Mouse (Mus musculus): Measurements from ENCODE around the gene Prkag1.

Prkag1 gene

GRCm38 (mm10) chr15:98853161-98853937, 22.0 kb upstream of the Prkag1 start:
- no peak for DNase-seq (ENCODE audit: low spot score)

DNA sequence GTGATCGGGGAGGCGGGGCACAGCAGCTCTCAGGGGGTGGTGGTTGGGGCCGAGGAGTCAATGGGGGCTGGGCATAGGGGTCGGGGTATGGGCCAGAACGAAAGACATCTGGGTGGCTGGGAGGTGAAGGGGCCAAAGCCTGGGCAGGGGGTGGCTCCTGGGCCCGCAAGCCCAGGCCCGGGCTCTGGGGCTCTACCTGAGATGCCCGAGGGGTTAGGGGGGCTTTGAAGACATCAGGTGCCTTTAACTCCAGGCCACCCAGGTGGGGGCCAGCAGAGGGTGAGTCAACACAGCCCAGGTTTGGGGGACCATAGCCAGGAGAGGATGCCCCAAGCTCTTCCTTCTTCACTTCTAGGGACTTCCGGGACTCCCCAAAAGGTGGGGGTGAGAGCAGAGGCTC, 21.4 kb upstream of the Prkag1 start:
- DNase-seq (ENCODE audit: low spot score), result no peak

GRCm38 (mm10) chr15:98852071-98852470, 20.8 kb upstream of the Prkag1 start:
- no peak for DNase-seq (ENCODE audit: low spot score)

- no peak for DNase-seq (ENCODE audit: low spot score)
These were observed 20.0 kb upstream of the Prkag1 start for GRCm38 (mm10) chr15:98851229-98851818.

DNA sequence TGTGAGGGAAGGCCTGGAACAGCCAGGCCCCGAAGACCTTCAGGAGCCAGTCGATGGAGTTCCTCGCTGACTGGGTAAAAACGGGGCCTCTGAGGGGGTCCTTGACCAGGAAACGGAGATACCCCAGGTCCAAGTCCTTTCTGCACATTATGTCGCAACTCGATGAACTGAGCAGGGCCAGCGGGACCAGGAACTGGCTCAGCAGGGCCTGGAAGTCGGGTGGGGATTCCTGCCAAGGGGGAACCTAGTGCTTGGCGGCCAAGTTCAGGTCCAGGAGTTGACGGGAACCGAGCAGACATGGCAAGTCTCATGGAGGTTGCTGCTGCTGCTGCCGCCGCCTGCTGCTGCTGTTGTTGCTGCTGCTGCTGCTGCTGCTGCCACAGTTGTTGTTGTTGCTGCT, 19.3 kb upstream of the Prkag1 start:
- DNase-seq (ENCODE audit: low spot score), result no peak

GRCm38 (mm10) chr15:98849956-98850600, 18.8 kb upstream of the Prkag1 start:
- DNase-seq (ENCODE audit: low spot score), result no peak

GRCm38 (mm10) chr15:98849165-98849564, 17.8 kb upstream of the Prkag1 start:
- no peak for DNase-seq (ENCODE audit: low spot score)

- DNase-seq (ENCODE audit: low spot score), result no peak
These were observed 14.8 kb upstream of the Prkag1 start for GRCm38 (mm10) chr15:98846140-98846539.

DNA sequence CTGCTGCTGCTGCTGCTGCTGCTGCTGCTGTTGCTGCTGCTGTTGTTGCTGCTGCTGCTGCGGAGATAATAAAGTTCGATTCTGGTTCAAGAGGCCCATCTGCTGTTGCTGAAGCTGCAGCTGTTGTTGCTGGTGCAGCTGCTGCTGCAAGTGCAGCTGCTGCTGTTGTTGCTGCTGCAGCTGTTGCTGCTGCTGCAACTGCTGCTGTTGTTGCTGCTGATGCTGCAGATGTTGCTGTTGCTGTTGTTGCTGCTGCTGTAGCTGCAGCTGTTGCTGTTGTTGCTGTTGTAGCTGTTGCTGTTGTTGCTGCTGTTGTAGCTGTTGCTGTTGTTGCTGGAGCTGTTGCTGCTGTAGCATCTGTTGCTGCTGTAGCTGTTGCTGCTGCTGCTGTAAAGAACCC, 13.8 kb upstream of the Prkag1 start:
- DNase-seq (ENCODE audit: low spot score), result no peak

GRCm38 (mm10) chr15:98843595-98844223, 12.4 kb upstream of the Prkag1 start:
- DNase-seq (ENCODE audit: low spot score), result no peak

DNA sequence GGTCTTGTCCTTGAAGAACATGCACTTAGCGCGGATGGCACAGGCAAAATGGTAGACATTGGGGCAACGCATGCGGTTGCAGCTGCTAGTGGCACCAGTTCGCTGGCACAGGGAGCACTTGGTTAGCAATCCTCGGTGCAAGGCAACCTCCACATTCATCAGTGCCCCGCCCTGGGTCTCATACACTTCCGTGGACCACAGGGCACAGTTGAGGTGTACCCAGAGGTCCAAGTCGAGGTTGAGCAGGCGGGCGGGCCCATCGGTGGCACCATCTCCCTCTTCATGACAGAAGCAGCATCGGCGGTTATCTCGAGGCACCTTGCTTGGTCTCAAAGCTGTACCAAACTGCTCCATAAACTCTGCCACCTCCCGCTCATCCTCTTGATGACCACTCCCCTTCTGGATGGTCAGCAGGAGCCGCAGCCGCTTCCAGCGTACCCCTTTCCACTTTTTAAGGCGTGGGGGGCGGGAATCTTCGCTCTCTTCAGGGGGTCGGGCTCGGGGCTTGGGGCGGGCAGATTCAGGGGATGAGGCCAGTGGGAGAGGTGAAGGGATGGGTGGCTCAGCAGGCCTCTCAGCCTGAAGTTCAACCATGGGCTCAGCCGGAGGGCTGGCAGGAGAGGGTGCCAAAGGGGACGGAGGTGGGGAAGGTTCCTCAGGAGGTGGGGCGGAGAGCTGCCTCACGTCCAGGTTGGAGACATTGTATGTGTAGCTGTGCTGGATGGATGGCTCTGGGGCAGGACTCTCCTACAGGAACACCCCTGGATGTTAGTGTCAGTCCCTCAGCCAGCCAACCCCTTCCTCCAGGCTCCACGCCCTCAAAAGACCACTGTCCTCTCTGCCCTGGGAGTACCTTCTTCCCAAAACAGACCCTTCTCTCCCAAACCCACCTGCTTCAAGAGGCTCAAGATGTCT, 8.6 kb upstream of the Prkag1 start:
- no peak for DNase-seq (ENCODE audit: low spot score)

DNA sequence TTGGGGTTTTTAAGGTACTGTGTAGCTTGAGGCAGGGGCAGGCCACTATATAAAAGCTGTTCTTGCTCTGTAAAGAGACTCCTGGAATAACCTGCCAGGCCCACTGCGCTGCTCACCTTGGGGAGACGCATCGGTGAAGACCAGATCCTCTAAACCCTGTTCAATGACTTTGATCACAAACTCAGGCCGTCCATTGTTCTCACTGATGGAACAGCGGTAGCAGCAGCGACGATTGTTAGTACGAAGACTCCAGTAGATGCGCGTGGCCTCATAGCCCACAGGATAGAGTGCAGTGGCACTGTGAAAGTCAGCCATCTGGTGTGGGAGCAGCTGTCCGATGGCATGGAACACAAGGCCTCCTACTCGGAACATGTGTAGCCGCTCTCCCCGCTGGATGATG, 7.8 kb upstream of the Prkag1 start:
- DNase-seq (ENCODE audit: low spot score), result no peak

DNA sequence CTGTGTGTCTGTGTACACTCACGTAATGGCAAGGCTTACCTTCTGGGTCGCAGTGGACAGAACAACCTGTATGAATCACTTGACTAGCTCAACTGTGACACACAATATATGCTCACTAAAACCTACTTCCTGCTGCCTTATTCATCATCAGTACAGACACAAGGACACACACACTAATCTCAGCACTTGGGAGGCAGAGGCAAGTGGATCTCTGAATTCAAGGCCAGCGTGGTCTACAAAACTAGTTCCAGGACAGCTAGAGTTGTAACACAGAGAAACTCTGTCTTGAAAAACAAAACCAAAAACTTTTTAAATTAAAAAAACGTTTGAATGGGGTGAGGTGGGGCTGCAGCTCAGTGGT, 6.4 kb upstream of the Prkag1 start:
- no peak for DNase-seq (ENCODE audit: low spot score)

DNA sequence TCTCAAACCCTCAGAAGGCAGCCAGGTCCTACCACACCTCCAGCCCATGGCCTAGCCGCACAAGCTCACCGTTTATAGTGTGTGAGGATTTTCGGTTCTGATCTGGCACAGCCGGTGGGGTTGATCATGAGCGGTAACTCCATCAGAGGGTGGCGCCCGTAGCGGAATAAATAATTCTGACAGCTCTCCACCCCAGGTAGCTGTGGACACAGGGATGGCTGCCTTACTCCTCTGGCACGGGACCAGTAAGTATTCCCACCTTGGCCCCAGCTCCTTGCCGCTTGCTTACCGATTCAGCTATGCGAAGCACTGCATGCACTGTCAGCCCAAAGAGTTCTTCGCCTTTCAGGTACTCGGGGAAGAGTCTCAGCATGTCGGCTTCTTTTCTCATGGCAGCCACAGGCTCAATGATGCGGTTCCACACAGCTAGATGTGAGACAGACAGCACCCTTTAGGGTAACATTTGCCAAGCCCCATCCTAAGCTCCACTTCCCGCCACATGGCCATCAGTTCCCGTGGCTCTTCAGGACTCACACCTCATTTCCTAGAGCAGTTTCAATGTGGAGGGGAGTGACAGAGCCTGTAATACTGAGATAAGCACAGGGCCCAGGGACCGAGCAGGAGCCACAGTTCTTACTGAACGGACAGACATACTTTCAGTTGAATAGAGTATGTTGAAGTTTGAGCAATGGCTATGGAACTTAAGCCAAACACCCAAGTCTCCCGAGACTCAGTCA, 5.9 kb upstream of the Prkag1 start:
- DNase-seq (ENCODE audit: low spot score), result no peak

DNA sequence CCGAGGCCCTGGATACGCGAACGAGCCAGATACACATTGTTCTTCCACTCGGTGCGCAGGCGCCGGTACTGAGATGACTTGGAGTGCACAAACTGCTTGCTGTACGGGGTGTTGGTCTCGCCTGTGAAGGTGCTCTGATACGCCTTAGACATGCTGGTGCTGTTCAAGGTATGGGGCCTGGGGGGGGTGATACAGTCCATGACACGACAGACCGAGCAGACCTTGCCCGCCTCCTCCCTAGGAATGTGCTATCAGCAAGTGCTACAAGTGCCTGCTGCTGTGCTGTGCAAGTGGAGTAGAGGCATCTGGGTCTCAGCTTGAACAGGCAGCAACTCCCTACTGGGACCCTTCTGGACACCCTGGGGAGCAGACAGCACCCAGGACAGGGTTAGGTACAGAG, 4.0 kb upstream of the Prkag1 start:
- DNase-seq (ENCODE audit: low spot score), result no peak

DNA sequence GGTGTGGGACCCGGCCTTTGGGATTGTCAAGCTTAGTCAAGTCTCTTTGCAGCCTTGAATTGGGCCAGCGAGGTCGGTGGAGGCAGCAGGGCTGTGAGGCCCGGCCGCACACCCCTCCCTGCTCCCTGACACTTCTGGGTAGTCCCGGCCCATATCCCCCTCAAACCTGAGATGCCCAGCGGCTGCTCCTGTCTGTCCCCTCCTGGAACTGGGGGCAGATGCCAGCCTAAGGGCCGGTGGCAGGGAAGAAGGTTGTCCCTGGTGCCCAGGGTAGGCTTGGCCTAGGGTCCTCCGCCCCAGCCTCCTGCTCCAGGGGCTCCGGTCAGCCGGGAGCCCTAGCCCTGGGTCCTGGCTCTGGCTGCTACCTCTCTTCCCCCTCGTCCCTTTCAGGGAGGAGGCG, 2.7 kb upstream of the Prkag1 start:
- DNase-seq (ENCODE audit: low spot score), result no peak

DNA sequence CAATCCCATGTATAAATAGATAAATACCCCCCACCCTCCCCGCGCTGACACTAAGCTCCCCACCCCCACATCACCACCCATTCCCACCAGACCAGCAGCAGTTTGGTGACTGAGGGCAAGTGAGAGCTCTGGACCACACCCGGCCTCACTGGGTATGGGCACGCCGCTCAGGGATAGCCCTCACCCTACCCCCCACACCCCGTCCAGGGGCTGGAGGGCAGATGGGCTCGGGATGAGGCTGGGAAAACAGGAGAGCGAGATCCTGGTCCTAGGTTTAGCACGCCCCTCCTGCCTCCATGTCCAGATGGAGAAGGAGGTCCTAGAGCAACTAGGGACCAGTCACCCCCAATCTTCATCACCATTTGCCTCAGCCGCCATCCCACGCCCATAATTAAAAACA, 2.0 kb upstream of the Prkag1 start:
- no peak for DNase-seq (ENCODE audit: low spot score)

DNA sequence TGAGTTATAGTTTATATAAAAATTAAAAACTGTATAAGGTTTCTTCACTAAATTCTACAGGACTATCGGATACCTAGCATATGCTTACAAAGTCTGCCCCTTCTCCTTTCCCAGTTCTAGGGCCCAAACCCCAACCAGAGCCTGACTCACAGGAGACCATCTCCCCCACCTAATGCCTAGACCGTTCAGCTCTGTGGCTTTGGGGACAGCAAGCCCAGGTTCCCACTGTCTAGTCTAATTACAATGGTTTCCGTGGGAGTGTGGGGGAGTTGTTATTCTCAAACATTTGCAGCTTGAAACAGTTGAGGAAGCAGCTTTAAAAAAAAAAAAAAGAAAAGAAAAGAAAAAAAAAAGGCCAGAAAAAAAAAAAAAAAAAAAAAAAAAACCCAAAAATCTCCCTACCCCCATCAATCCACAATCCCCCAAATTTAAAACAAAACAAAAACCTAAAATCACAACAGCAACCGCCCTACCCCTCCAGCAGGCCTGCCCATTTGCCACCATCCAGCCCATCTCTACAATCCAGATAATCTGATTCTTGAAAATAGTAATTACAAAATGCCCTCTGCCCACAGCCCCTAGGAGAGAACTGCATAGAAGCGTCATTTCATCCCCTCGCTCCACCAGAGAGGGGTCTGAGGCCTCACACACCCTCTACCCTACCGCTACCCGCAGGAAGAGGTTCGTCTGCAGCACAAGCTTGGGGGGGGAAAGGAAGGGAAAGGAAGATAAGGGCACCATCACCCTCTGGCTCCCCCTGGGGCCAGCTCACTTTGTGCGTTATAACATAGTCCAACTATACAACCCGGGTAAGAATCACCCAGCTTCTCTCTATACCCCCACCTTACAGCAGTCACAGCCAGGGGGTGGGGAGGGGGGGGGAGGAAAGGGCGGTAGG, 1.1 kb upstream of the Prkag1 start:
- DNase-seq (ENCODE audit: low spot score), result no peak

GRCm38 (mm10) chr15:98831684-98832035, 339 bp upstream of the Prkag1 start:
- DNase-seq (ENCODE audit: low spot score), result no peak

DNA sequence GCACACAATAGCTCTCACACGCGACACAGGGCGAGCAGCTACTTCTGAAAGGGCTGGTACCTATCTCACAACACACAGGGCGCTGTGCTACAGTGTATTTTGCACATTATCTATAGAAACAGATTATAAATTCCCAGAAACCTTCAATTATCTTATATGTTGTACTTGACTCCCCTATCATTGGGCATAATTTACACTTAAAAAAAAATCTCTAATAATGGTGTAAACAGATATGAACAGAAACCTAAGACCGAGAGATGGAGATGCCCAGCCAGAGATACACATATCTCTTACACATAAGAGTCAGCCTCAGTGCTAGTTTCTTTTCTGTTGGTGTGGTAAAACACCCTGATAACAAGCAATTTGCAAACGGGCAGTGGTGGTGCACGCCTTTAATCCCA, 3.7 kb downstream of the Prkag1 start:
- no peak for DNase-seq (ENCODE audit: low spot score)
